Mouse (Mus musculus): ENCODE measurements around the gene Rpa1. TPM values are rescaled to one million over a fixed set of nuclear protein-coding genes. Genes with fewer than 3 reads are reported as not detected.

The Rpa1 gene
- total and polyA plus RNA-seq, 3 experiments = 230 to 357 (median 287) TPM

DNA sequence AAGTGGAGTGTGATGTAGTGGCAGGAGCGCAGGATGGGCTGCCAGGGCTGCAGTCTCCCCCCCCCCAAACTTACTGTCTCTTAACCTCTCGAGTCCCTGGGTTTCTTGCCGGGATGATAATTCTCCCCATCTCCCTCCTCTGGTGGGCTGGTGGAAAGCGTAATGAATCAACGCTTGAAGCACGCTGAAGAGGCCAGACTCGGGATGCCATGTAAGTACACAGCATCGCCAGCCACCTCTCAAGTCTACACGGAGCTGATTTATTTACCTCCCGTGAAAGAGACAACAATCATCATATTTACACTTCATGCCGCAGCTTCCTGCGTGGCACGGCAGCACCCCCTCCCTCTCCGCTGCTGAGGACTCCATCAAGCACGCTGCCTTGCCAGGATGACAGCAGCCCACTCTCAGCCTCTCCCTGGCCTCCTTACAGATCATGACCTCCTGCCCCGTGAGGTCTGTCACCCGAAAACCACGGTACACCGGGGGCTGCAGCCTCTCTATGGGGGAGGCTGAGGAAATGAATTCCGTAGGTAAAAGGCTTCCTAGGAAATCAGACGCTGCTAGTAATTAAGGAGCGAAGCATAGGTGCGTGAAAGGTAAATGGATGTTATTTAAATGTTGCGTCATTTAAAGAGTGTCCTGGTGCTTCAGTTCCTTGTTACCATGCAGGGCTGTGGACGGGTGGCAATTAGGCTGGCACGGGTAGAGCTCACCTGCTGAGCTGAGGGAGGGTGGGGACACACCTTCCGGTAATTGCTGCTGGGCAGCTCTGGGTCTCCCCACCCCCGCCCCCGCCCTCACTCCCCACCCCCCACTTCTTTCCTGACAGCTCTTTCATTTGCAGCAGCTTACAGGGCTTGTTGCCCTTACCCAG is 66.5 kb downstream of the Rpa1 start:
- Histone ChIP-seq H3K4me1 (ENCODE audit: control insufficient read depth in 1 of 2, insufficient read depth in 2 of 2) (peaks cover 24 to 71% of the 10 kb centered on the region in 2 experiments), H3K9ac (ENCODE audit: insufficient read depth, low read depth) (no peak overlapping the region), H3K27ac (ENCODE audit: insufficient read depth, low read depth) (no peak overlapping the region), H3K4me3 (replicated peaks in 1 of 3; ENCODE audit: low read depth in 2 of 3, low read length in 2 of 3, poor library complexity in 1 of 3) (no peak overlapping the region), H3K27me3 (replicated peaks) (no peaks in the 10 kb centered on the region), H3K9me3 (replicated peaks; ENCODE audit: low read length) (no peaks in the 10 kb centered on the region), H3K79me2 (replicated peaks; ENCODE audit: control insufficient read depth, extremely low read depth, insufficient read depth, poor library complexity, severe bottlenecking) (no peaks in the 10 kb centered on the region), H3K36me3 (replicated peaks in 1 of 2; ENCODE audit: control insufficient read depth in 1 of 2, insufficient read depth in 1 of 2, low read length in 1 of 2) (no peaks in the 10 kb centered on the region), H3K4me2 (ENCODE audit: insufficient read depth, low read depth, poor library complexity, severe bottlenecking) (no peak overlapping the region)
- no peak for DNase-seq (ENCODE audit: extremely low read depth)
- in situ Hi-C loops (cut with MboI; ENCODE audit: low pct_ligation_motif_present, low pct_unique_long_range_greater_than_20kb, low sequenced_read_pairs) (loop anchor here (25.0 kb wide), 1 partner anchor 294 kb away; no protein-coding TSS in a partner anchor), dilution Hi-C loops (cut with MboI; ENCODE audit: extremely low pct_ligation_motif_present, extremely low pct_unique_long_range_greater_than_20kb, low sequenced_read_pairs) (no loop called here)
- TF ChIP-seq NELFE (IDR thresholded peaks at IDR 0.05; ENCODE audit: low read depth, low read length) (no peak), RAD21 (IDR thresholded peaks at IDR 0.05; ENCODE audit: low read depth, low read length) (no peak), POLR2A (IDR thresholded peaks at IDR 0.05; ENCODE audit: low read depth, low read length) (no peak), SIN3A (IDR thresholded peaks at IDR 0.05; ENCODE audit: low read length) (no peak), GABPA (IDR thresholded peaks at IDR 0.05; ENCODE audit: insufficient replicate concordance, low read depth, low read length) (no peak), MXI1 (IDR thresholded peaks at IDR 0.05; ENCODE audit: low read depth, low read length) (no peak), MAX (IDR thresholded peaks at IDR 0.05; ENCODE audit: low read length) (no peak), ETS1 (conservative IDR thresholded peaks at IDR 0.05; ENCODE audit: low read depth, low read length) (no peak), BHLHE40 (IDR thresholded peaks at IDR 0.05; ENCODE audit: low read depth, low read length) (no peak), JUN (IDR thresholded peaks at IDR 0.05; ENCODE audit: insufficient read depth, low read depth, low read length) (no peak), POLR2AphosphoS2 (IDR thresholded peaks at IDR 0.05; ENCODE audit: low read depth, low read length) (no peak), CTCF (conservative IDR thresholded peaks at IDR 0.05 in 1 of 2, IDR thresholded peaks at IDR 0.05 in 1 of 2; ENCODE audit: low read depth in 2 of 2, low read length in 2 of 2) (no peak), HCFC1 (IDR thresholded peaks at IDR 0.05; ENCODE audit: low read depth, low read length) (no peak), IRF4 (IDR thresholded peaks at IDR 0.05; ENCODE audit: low read depth, low read length) (no peak)

DNA sequence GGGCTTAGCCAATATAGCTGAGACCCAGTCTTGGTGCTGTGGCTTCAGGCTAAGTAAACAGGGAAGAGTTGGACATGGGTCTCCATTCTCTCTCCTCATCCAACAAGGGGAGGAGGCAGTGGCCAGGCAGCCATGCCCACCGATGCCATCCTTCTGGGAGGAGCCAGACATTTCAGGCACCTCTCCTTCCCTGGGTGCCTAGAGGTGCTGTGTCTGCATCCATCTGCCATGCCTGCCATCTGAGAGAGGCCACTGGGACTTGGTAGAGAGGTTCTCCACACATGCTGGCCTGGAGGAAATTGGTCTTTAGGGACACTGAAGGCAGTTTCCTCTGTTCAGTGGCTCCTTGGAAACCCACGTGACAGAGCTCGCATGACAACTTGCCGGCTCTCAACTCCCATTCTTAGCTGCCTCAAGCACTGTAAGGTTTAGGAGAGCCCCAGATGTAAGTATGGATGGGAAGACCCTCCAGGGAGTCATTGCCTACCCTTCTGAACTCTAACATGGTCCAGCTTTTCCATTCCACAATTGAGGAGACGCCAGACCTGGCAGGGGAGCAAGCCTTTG is 67.6 kb downstream of the Rpa1 start:
- H3K27me3 ChIP-seq (replicated peaks) = no peaks in the 10 kb centered on the region
- no peak for DNase-seq (ENCODE audit: extremely low read depth)
- no peak overlapping the region for H3K27ac ChIP-seq (ENCODE audit: insufficient read depth, low read depth)
- H3K4me2 ChIP-seq (ENCODE audit: insufficient read depth, low read depth, poor library complexity, severe bottlenecking) = no peak overlapping the region; the same call in 1 of the 2 replicates
- H3K4me3 ChIP-seq (replicated peaks in 1 of 3; ENCODE audit: low read depth in 2 of 3, low read length in 2 of 3, poor library complexity in 1 of 3) = peak overlapping the region in 1 of 3 experiments; percentile 7
- no peak overlapping the region for H3K9ac ChIP-seq (ENCODE audit: insufficient read depth, low read depth)
- dilution Hi-C loops (cut with MboI; ENCODE audit: extremely low pct_ligation_motif_present, extremely low pct_unique_long_range_greater_than_20kb, low sequenced_read_pairs) (no loop called here), in situ Hi-C loops (cut with MboI; ENCODE audit: low pct_ligation_motif_present, low pct_unique_long_range_greater_than_20kb, low sequenced_read_pairs) (loop anchor here (25.0 kb wide), 1 partner anchor 293 kb away; no protein-coding TSS in a partner anchor)
- H3K4me1 ChIP-seq (ENCODE audit: control insufficient read depth in 1 of 2, insufficient read depth in 2 of 2) = peaks cover 20 to 60% of the 10 kb centered on the region in 2 experiments
- H3K36me3 ChIP-seq (replicated peaks in 1 of 2; ENCODE audit: control insufficient read depth in 1 of 2, insufficient read depth in 1 of 2, low read length in 1 of 2) = no peaks in the 10 kb centered on the region
- H3K9me3 ChIP-seq (replicated peaks; ENCODE audit: low read length) = no peaks in the 10 kb centered on the region
- no peaks in the 10 kb centered on the region for H3K79me2 ChIP-seq (replicated peaks; ENCODE audit: control insufficient read depth, extremely low read depth, insufficient read depth, poor library complexity, severe bottlenecking)
- TF ChIP-seq MAX (IDR thresholded peaks at IDR 0.05; ENCODE audit: low read length) = no peak
- peak; percentile 25; the same call in 1 of the 2 replicates for TF ChIP-seq USF2 (conservative IDR thresholded peaks at IDR 0.05; ENCODE audit: low read depth, low read length)
- TF ChIP-seq USF1 (IDR thresholded peaks at IDR 0.05; ENCODE audit: low read depth, low read length) = peak; percentile 48
